Mouse (Mus musculus): ENCODE measurements around the gene Tmem8b. TPM values are rescaled to one million over a fixed set of nuclear protein-coding genes. Genes with fewer than 3 reads are reported as not detected.

The Tmem8b gene
- polyA plus RNA-seq, 1 experiment from 2014 or later: 4.2 TPM

DNA sequence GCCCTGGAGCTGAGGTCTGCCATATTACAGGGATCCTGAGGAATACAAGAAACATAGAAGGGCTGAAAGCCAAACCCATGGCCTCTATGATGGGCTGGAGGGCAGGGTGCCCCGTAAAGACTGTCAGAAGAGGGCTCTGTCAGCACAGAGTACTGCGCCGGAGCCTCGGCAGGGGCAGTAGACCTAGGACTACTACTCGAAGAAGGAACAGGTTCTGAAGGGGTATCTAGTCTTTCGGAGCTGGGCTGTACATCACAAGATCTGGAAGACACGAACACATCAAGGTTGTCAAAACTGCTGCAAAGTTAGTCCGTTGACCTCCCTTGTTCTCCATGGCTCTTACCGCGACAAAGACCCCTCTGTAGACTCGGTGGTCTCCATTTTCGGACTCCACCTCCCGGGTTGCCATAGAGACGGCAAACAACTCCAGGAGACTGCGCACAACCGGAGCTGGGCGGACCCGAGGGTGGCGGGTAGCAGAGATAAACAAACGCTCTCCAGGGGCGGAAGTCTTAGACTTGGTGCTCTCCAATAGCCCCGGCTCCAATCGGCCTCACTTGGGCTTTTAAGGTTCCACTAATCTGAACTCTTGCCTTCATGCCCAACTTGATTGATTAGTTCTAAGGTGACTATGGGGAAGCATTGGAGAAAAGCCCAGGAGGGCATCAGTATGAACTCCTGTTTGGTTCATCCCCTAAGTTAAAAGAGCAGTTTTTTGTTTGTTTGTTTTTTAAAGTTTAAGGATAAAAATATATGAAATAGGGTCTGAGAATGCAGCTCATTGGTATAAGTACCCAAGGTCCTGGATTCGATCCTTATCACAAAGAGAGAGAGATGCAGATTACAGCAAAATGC is 15.4 kb upstream of the Tmem8b start, which contains the start of gene Spag8:
Gene Spag8, minus strand, starts transcription at position 434 of the 855 bp plus-strand sequence.
- no peaks in the 10 kb centered on the region for H3K27me3 ChIP-seq (replicated peaks; ENCODE audit: control insufficient read depth, insufficient read depth, low read length)
- H3K4me2 ChIP-seq (ENCODE audit: low read length): peak within 1 kb of the TSS; percentile 45
- peaks cover 7% of the 10 kb centered on the region for H3K9me3 ChIP-seq (ENCODE audit: control insufficient read depth, low read length)
- peaks cover 7% of the 10 kb centered on the region for H3K4me1 ChIP-seq (replicated peaks; ENCODE audit: control insufficient read depth, insufficient read depth, low read length)
- peak; percentile 69 for DNase-seq (ENCODE audit: low spot score)
- WGBS: 20% methylated on average over 24 of the region's 24 CpGs
- 0 out of 2 replicates have a peak, but pooled peaks cover 4% of the 10 kb centered on the region for H3K36me3 ChIP-seq (ENCODE audit: control insufficient read depth, insufficient read depth, low read length)
- no peak for ATAC-seq (replicated peaks; ENCODE audit: low FRiP score, low TSS enrichment, low read depth)
- peak within 1 kb of the TSS; percentile 22 for H3K4me3 ChIP-seq (ENCODE audit: low read depth, low read length)
- no peak within 1 kb of the TSS for H3K9ac ChIP-seq (ENCODE audit: low read length)
- H3K27ac ChIP-seq (ENCODE audit: low read depth): no peak within 1 kb of the TSS

- Histone ChIP-seq H3K9ac (ENCODE audit: low read length) (peak overlapping the region; percentile 76), H3K4me1 (replicated peaks; ENCODE audit: control insufficient read depth, insufficient read depth, low read length) (peaks cover 7% of the 10 kb centered on the region), H3K9me3 (ENCODE audit: control insufficient read depth, low read length) (no peaks in the 10 kb centered on the region), H3K4me3 (ENCODE audit: low read depth, low read length) (peak overlapping the region; percentile 83), H3K27ac (ENCODE audit: low read depth) (peak overlapping the region; percentile 88), H3K36me3 (ENCODE audit: control insufficient read depth, insufficient read depth, low read length) (no peaks in the 10 kb centered on the region), H3K27me3 (replicated peaks; ENCODE audit: control insufficient read depth, insufficient read depth, low read length) (no peaks in the 10 kb centered on the region), H3K4me2 (ENCODE audit: low read length) (peak overlapping the region; percentile 85)
- WGBS: 6% methylated on average over 33 of the region's 34 CpGs
- peak; percentile 34 for ATAC-seq (replicated peaks; ENCODE audit: low FRiP score, low TSS enrichment, low read depth)
- DNase-seq (ENCODE audit: low spot score): no peak
Observed at GRCm38 (mm10) chr4:43655656-43656338, 13.0 kb upstream of the Tmem8b start.

DNA sequence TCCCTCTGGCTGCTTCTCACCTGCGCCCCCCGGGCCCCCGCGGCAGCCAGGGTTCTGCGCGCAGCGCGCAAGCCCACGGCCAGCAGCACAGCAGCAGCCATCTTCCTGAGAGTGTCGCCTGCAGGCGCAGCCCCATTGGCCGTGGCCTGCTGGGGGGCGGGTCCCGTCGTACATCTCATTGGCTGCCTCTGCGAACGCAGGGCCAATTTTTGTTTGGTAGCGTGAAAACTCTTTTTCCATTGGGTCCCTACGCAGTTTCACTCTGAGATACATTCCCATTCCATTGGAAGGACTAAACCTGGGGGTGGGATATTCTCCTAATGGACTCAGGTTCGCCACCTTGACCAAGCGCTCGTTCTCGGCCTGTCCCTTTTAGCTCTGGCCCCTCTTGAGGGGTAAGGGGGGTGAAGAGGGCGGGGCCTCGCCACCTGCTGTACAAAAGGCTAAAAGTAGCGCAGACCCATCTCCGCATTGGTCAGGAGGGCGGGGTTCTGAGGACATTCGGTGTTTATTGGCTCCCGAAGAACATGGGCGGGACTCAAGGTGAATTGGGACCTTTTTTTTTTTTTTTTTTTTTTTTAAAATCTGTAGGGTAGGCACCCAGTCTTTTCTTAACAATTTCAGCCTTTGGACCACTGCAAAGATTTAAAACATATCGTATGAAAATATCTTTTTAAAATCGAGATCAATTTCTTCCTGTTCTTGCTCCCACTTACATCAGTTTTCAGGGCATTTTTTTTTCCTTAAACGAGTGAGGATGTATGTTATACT is 12.2 kb upstream of the Tmem8b start, which contains the start of gene Hint2:
Gene Hint2, minus strand, starts transcription at position 128 of the 771 bp plus-strand sequence.
- no peaks in the 10 kb centered on the region for H3K36me3 ChIP-seq (ENCODE audit: control insufficient read depth, insufficient read depth, low read length)
- peak within 1 kb of the TSS; percentile 85 for H3K4me2 ChIP-seq (ENCODE audit: low read length)
- peak within 1 kb of the TSS; percentile 83 for H3K4me3 ChIP-seq (ENCODE audit: low read depth, low read length)
- peak; percentile 94 for DNase-seq (ENCODE audit: low spot score)
- H3K27ac ChIP-seq (ENCODE audit: low read depth): peak within 1 kb of the TSS; percentile 88
- peak within 1 kb of the TSS; percentile 76 for H3K9ac ChIP-seq (ENCODE audit: low read length)
- H3K27me3 ChIP-seq (replicated peaks; ENCODE audit: control insufficient read depth, insufficient read depth, low read length): no peaks in the 10 kb centered on the region
- 1% methylated on average over 34 of the region's 34 CpGs for WGBS
- H3K4me1 ChIP-seq (replicated peaks; ENCODE audit: control insufficient read depth, insufficient read depth, low read length): peaks cover 7% of the 10 kb centered on the region
- no peaks in the 10 kb centered on the region for H3K9me3 ChIP-seq (ENCODE audit: control insufficient read depth, low read length)
- ATAC-seq (replicated peaks; ENCODE audit: low FRiP score, low TSS enrichment, low read depth): peak; percentile 97

DNA sequence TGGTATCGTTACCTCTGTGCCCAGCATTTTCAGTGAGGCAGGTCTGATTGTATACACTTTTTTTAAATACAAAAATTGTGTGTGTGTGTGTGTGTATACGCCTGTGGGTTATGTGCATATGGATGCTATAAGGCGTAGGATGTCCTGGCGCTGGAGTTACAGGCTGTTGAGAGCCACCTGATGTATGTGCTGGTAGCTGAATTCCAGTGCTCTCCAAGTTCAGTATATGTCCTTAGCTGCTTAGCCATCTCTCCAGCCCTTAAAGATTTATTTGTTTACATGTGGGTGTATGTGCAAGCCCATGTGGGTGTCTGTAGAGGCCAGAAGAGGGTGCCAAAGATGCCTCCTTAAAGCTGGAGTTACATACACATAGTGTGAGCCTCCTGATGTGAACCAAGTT is 11.6 kb upstream of the Tmem8b start:
- no peak overlapping the region for H3K9ac ChIP-seq (ENCODE audit: low read length)
- no peaks in the 10 kb centered on the region for H3K9me3 ChIP-seq (ENCODE audit: control insufficient read depth, low read length)
- no peak for DNase-seq (ENCODE audit: low spot score)
- H3K4me2 ChIP-seq (ENCODE audit: low read length): peak overlapping the region; percentile 85
- H3K27me3 ChIP-seq (replicated peaks; ENCODE audit: control insufficient read depth, insufficient read depth, low read length): no peaks in the 10 kb centered on the region
- ATAC-seq (replicated peaks; ENCODE audit: low FRiP score, low TSS enrichment, low read depth): no peak
- peaks cover 7% of the 10 kb centered on the region for H3K4me1 ChIP-seq (replicated peaks; ENCODE audit: control insufficient read depth, insufficient read depth, low read length)
- H3K36me3 ChIP-seq (ENCODE audit: control insufficient read depth, insufficient read depth, low read length): no peaks in the 10 kb centered on the region
- WGBS: 57% methylated on average over 4 of the region's 4 CpGs
- H3K27ac ChIP-seq (ENCODE audit: low read depth): no peak overlapping the region
- H3K4me3 ChIP-seq (ENCODE audit: low read depth, low read length): peak overlapping the region; percentile 83

DNA sequence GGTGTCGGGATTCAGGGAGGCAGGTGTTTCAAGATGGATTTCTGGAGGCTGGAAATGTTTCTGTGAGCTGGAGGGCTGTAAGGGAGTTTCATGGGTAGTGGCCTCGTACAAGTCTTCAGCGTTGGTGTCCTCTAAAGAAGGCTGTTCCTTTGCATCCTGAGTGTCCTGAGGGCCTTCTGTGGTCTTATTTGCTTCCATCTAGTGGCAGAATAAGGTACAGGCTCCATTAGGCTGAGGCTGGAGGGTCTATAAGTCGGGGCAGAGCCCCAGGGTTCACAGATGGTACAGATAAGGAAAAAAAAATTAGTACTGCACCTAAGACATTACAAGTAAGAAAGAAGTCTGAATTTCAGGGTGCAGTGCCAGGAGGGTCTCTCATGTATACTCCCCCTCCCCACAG is 2.4 kb upstream of the Tmem8b start:
- Histone ChIP-seq H3K9ac (ENCODE audit: low read length) (no peak overlapping the region), H3K27ac (ENCODE audit: low read depth) (no peak overlapping the region), H3K9me3 (ENCODE audit: control insufficient read depth, low read length) (no peaks in the 10 kb centered on the region), H3K4me1 (replicated peaks; ENCODE audit: control insufficient read depth, insufficient read depth, low read length) (peaks cover 11% of the 10 kb centered on the region), H3K4me3 (ENCODE audit: low read depth, low read length) (no peak overlapping the region), H3K27me3 (replicated peaks; ENCODE audit: control insufficient read depth, insufficient read depth, low read length) (peaks cover 26% of the 10 kb centered on the region), H3K4me2 (ENCODE audit: low read length) (no peak overlapping the region), H3K36me3 (ENCODE audit: control insufficient read depth, insufficient read depth, low read length) (no peaks in the 10 kb centered on the region)
- no peak for DNase-seq (ENCODE audit: low spot score)
- ATAC-seq (replicated peaks; ENCODE audit: low FRiP score, low TSS enrichment, low read depth): no peak
- 23% methylated on average over 4 of the region's 4 CpGs for WGBS

DNA sequence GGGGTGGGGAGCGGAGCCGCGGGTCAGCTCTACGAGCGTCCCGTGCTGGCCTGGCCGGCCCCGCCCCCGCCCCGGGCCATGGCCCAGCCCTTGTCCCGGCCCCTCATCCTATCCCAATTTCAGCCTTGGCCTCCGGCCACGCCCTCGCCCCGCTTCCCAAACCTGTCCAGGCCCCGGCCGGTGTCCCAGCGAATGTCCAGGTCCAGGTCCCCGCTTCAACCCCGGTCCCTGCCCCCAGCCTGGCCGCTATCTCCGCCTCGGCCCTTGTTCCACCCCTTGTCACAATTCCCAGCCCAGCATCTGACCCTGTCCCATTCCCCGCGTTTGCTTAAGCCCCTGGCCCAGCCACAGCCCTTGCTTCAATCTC is 640 bp downstream of the Tmem8b start:
- Histone ChIP-seq H3K4me2 (ENCODE audit: low read length) (peak overlapping the region; percentile 75), H3K9me3 (ENCODE audit: control insufficient read depth, low read length) (no peaks in the 10 kb centered on the region), H3K27ac (ENCODE audit: low read depth) (peak overlapping the region; percentile 64; the same call in 1 of the 2 replicates), H3K4me1 (replicated peaks; ENCODE audit: control insufficient read depth, insufficient read depth, low read length) (peaks cover 11% of the 10 kb centered on the region), H3K4me3 (ENCODE audit: low read depth, low read length) (peak overlapping the region; percentile 65), H3K27me3 (replicated peaks; ENCODE audit: control insufficient read depth, insufficient read depth, low read length) (peaks cover 11% of the 10 kb centered on the region), H3K9ac (ENCODE audit: low read length) (peak overlapping the region; percentile 88), H3K36me3 (ENCODE audit: control insufficient read depth, insufficient read depth, low read length) (no peaks in the 10 kb centered on the region)
- ATAC-seq (replicated peaks; ENCODE audit: low FRiP score, low TSS enrichment, low read depth): peak; percentile 80
- under 1% methylated on average over 24 of the region's 25 CpGs for WGBS
- no peak for DNase-seq (ENCODE audit: low spot score)

DNA sequence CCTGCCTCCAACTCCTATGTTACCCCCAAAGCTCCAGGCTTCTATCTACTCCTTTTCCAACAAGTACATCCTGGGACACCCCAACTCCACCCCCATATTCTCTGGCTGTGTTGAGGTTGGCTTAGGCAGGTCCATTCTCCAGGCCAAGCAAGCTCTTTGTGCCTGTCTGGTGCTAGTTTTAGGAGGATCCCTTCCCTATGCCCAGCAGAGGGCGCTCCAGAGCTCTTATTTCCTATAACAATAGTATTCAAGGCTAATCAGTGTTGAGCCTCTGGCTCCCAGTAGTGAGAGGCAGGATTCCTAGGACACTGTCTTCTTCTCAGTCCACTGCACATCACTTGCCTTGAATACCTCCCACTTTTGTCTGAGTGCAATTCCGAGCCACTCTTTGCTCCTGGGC is 3.3 kb downstream of the Tmem8b start:
- Histone ChIP-seq H3K27ac (ENCODE audit: low read depth) (no peak overlapping the region), H3K9me3 (ENCODE audit: control insufficient read depth, low read length) (no peaks in the 10 kb centered on the region), H3K9ac (ENCODE audit: low read length) (no peak overlapping the region), H3K4me2 (ENCODE audit: low read length) (no peak overlapping the region), H3K36me3 (ENCODE audit: control insufficient read depth, insufficient read depth, low read length) (no peaks in the 10 kb centered on the region), H3K4me1 (replicated peaks; ENCODE audit: control insufficient read depth, insufficient read depth, low read length) (peaks cover 11% of the 10 kb centered on the region), H3K4me3 (ENCODE audit: low read depth, low read length) (no peak overlapping the region), H3K27me3 (replicated peaks; ENCODE audit: control insufficient read depth, insufficient read depth, low read length) (no peaks in the 10 kb centered on the region)
- 9% methylated on average over 2 of the region's 2 CpGs for WGBS
- peak; percentile 94 for DNase-seq (ENCODE audit: low spot score)
- ATAC-seq (replicated peaks; ENCODE audit: low FRiP score, low TSS enrichment, low read depth): no peak

GRCm38 (mm10) chr4:43673703-43674102 is 4.9 kb downstream of the Tmem8b start:
- Histone ChIP-seq H3K36me3 (ENCODE audit: control insufficient read depth, insufficient read depth, low read length) (0 out of 2 replicates have a peak, but pooled peaks cover 6% of the 10 kb centered on the region), H3K27me3 (replicated peaks; ENCODE audit: control insufficient read depth, insufficient read depth, low read length) (no peaks in the 10 kb centered on the region), H3K4me3 (ENCODE audit: low read depth, low read length) (no peak overlapping the region), H3K9me3 (ENCODE audit: control insufficient read depth, low read length) (no peaks in the 10 kb centered on the region), H3K9ac (ENCODE audit: low read length) (no peak overlapping the region), H3K4me2 (ENCODE audit: low read length) (no peak overlapping the region), H3K27ac (ENCODE audit: low read depth) (no peak overlapping the region), H3K4me1 (replicated peaks; ENCODE audit: control insufficient read depth, insufficient read depth, low read length) (peaks cover 11% of the 10 kb centered on the region)
- ATAC-seq (replicated peaks; ENCODE audit: low FRiP score, low TSS enrichment, low read depth) (no peak), DNase-seq (ENCODE audit: low spot score) (no peak)
- WGBS: 77% methylated on average over 8 of the region's 8 CpGs
